Mouse (Mus musculus) lung, postnatal 0 days (tissue): Measurements from ENCODE around the gene Ranbp3.

Experiments
- CTCF ChIP-seq: IDR thresholded peaks from 2 replicates; pipeline ENCODE4 v1.5.1; 2016; ENCODE audit warnings: antibody characterized with exemption, mild to moderate bottlenecking
- EP300 ChIP-seq: IDR thresholded peaks from 2 replicates; pipeline ENCODE4 v1.6.1; 2016; ENCODE audit warnings: antibody characterized with exemption, mild to moderate bottlenecking, control low read depth

GRCm38 (mm10) chr17:56647546-56647945 lies 25.5 kb upstream of the Ranbp3 start:
- no peak for TF ChIP-seq EP300
- TF ChIP-seq CTCF = no peak
